Mouse (Mus musculus) hindbrain, postnatal 0 days (tissue): Measurements from ENCODE around the gene Uspl1. TPM values are rescaled to one million over a fixed set of nuclear protein-coding genes. Genes with fewer than 3 reads are reported as not detected.

Experiments
- ATAC-seq: fragments of 200-750 bp; cut with Nextera tagmentation; 2 replicates; pipeline ENCODE4 v1.8.0; 2017; ENCODE audit warnings: mild to moderate bottlenecking, moderate TSS enrichment, moderate library complexity
- DNase-seq: peaks from one replicate; pipeline ENCODE4 v3.0.0-alpha.2; 2015; ENCODE audit warnings: low spot score
- H3K27ac ChIP-seq: fragments of 300-500 bp; sonication (generic); 2 replicates; pipeline ENCODE4 v1.5.1; 2014; ENCODE audit warnings: mild to moderate bottlenecking
- H3K27me3 ChIP-seq: fragments of 300-500 bp; sonication (generic); 2 replicates; pipeline ENCODE4 v1.6.1; 2014; ENCODE audit warnings: low read length, mixed read lengths; ENCODE audit not compliant: insufficient read depth
- H3K36me3 ChIP-seq: fragments of 300-500 bp; sonication (generic); 2 replicates; pipeline ENCODE4 v1.6.1; 2014; ENCODE audit warnings: low read length, mixed read lengths; ENCODE audit not compliant: insufficient read depth
- H3K4me1 ChIP-seq: fragments of 300-500 bp; sonication (generic); 2 replicates; pipeline ENCODE4 v1.6.1; 2014; ENCODE audit warnings: antibody characterized with exemption, low read length, mixed read lengths; ENCODE audit not compliant: insufficient read depth
- H3K4me2 ChIP-seq: fragments of 300-500 bp; sonication (generic); 2 replicates; pipeline ENCODE4 v1.6.1; 2014; ENCODE audit warnings: low read depth, mild to moderate bottlenecking, low read length, moderate library complexity, mixed read lengths
- H3K4me3 ChIP-seq: fragments of 300-500 bp; sonication (generic); 2 replicates; pipeline ENCODE4 v1.5.1; 2014; ENCODE audit warnings: low read length
- H3K9ac ChIP-seq: fragments of 300-500 bp; sonication (generic); replicated peaks from 2 replicates; pipeline ENCODE4 v1.6.1; 2014; ENCODE audit warnings: mild to moderate bottlenecking, low read length, moderate library complexity, mixed read lengths
- H3K9me3 ChIP-seq: fragments of 300-500 bp; sonication (generic); 2 replicates; pipeline ENCODE4 v1.6.1; 2016; ENCODE audit warnings: low read length, mixed read lengths
- CTCF ChIP-seq: IDR thresholded peaks from 2 replicates; pipeline ENCODE4 v1.5.1; 2016; ENCODE audit warnings: antibody characterized with exemption, control low read depth, low read depth
- WGBS: fragments of 180-500 bp; shearing (Covaris S2); extraction: QIAGEN DNeasy Blood & Tissue Kit; methylation state at CpG from one replicate; pipeline ENCODE4 v1.1.7; 2014; 5-methylcytosine and 5-hydroxymethylcytosine counted together
- polyA plus RNA-seq: library from polyadenylated mRNA; unstranded; fragments of >200 nt; fragmentation: Nextera tagmentation; extraction: Ambion mirVana; gene quantifications from 2 replicates; pipeline ENCODE4 v1.2.1, GENCODE M21; 2015
- total RNA-seq: library from RNA; depleted of rRNA; stranded (reverse); fragments of >200 nt; gene quantifications from 2 replicates; pipeline ENCODE4 v1.2.3, GENCODE M21; 2014

Uspl1 gene
- total and polyA plus RNA-seq, 2 experiments from 2014 or later = 43.4 to 44.7 TPM

DNA sequence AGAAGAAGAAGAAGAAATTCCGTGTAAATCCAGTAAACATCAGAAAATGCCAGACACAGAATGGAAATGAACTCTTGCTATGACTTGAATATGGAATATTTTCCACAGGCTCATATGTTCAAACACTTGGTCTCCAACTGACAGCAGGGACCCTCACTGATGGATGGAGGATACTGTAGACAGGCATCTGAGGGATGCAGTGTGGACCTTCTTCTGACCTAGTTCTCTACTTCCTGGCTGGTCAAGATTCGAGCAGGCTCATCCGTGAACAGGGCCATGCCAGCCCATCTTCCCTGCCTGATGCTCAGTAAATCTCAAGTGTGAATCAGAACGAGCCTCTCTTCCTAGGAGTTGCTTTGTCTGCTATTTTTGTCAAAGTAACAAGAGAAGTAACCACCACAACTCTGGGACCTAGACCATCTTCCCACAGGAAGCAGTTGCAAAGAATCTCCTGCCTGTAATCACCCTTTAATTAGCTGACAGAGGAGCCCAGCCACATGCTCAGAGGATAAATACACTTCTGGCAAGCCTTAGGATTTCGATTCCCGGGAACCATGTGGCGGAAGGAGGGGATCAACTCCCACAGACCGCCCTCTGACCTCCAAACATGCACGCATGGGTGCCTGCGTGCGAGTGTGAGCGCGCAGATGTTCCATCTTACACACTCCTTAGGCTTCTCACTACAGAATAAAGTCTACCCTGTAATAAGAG lies 31.9 kb upstream of the Uspl1 start:
- Histone ChIP-seq H3K9ac (no peak overlapping the region), H3K27me3 (no peaks in the 10 kb centered on the region), H3K27ac (peak overlapping the region; percentile 48; the same call in 1 of the 2 replicates), H3K4me2 (no peak overlapping the region), H3K9me3 (no peaks in the 10 kb centered on the region), H3K4me3 (no peak overlapping the region), H3K4me1 (peaks cover 10% of the 10 kb centered on the region; the same call in 1 of the 2 replicates), H3K36me3 (no peaks in the 10 kb centered on the region)
- DNase-seq = peak; percentile 36
- 57% methylated on average over 13 of the region's 13 CpGs for whole genome bisulfite sequencing
- no peak for TF ChIP-seq CTCF
- no peak for ATAC-seq

DNA sequence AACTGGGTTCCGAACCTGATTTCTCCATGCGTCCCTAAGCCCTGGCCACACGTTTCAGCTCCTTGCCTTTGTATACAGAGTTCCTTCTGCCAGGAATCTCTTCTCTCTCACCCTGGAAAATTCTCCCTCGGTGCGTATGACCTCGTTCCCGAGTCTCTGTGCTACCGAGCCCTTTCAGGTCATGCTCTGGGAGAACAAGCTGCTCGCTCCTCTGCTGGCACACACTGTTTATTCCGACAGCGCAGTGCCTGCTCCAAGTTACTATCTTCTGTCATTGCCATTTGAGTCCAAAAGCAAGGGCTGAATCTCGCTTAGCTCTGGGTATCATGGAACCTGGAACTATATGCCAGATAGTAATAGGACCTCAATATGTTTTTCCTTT lies 31.4 kb upstream of the Uspl1 start:
- H3K4me2 ChIP-seq = no peak overlapping the region
- no peak overlapping the region for H3K4me3 ChIP-seq
- peaks cover 10% of the 10 kb centered on the region; the same call in 1 of the 2 replicates for H3K4me1 ChIP-seq
- WGBS = 57% methylated on average over 12 of the region's 12 CpGs
- no peaks in the 10 kb centered on the region for H3K36me3 ChIP-seq
- H3K27ac ChIP-seq = peak overlapping the region; percentile 48; the same call in 1 of the 2 replicates
- TF ChIP-seq CTCF = no peak
- no peaks in the 10 kb centered on the region for H3K9me3 ChIP-seq
- no peak overlapping the region for H3K9ac ChIP-seq
- no peak for ATAC-seq
- H3K27me3 ChIP-seq = no peaks in the 10 kb centered on the region
- peak; percentile 16 for DNase-seq

DNA sequence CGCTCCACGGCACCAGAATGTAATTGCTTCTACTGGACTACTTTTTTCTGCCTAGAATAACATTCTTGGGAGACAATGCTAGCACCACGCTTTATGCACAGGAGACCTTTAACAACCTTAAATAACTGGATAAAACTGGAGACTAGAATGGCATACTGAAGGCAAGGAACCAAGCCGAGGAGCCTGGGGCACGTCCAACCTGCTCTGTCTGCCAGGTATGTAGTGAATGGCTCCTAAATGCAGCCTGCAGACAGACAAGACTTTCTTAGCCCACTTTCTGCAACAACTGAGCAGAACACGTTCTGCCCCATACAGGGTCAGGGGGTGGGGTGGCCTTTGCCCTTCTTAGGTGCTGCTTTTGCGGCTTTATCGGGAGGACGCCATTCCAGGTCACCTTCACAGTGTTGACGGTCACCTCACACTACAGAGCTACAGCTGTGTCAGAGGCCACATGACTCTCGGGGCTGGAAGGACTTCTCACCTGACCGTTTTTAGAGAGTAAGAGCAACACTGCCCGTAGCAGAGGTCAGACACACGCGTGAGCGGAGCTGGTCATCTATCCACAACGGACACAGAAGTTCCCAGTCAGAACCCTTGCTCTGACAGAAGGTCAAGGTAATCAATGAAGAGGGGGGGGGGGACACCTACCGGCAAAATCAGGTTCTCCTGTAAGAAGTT lies 27.1 kb upstream of the Uspl1 start:
- Histone ChIP-seq H3K27me3 (no peaks in the 10 kb centered on the region), H3K9ac (no peak overlapping the region), H3K27ac (no peak overlapping the region), H3K4me3 (no peak overlapping the region), H3K9me3 (no peaks in the 10 kb centered on the region), H3K4me2 (no peak overlapping the region), H3K36me3 (no peaks in the 10 kb centered on the region), H3K4me1 (peaks cover 9% of the 10 kb centered on the region; the same call in 1 of the 2 replicates)
- no peak for DNase-seq
- ATAC-seq = no peak
- TF ChIP-seq CTCF = no peak
- 91% methylated on average over 18 of the region's 18 CpGs for WGBS

DNA sequence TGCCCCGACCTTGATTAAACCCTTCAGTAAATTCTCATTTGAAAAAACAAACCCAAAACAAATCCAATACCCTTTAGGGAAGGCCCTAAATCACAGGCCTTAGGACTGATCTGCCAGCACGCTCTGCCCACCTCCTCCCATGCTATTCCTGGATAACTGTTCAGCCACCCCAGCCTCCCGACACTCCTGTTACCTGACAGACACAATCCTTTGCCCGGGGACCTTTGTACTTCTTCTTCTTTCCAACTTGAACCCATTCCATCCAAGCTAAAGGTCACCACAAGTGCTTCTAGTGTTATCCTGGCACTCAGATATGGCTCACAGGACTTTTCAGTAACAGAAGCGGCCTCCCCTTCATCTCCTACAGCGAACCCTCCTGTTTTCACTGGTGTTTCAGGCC lies 25.1 kb upstream of the Uspl1 start:
- ATAC-seq (no peak), DNase-seq (no peak)
- no peak for TF ChIP-seq CTCF
- H3K36me3 ChIP-seq = no peaks in the 10 kb centered on the region
- H3K9ac ChIP-seq = no peak overlapping the region
- H3K4me3 ChIP-seq = no peak overlapping the region
- WGBS = 94% methylated on average over 6 of the region's 6 CpGs
- H3K27ac ChIP-seq = no peak overlapping the region
- no peak overlapping the region for H3K4me2 ChIP-seq
- no peaks in the 10 kb centered on the region for H3K27me3 ChIP-seq
- H3K4me1 ChIP-seq = no peaks in the 10 kb centered on the region
- H3K9me3 ChIP-seq = no peaks in the 10 kb centered on the region

DNA sequence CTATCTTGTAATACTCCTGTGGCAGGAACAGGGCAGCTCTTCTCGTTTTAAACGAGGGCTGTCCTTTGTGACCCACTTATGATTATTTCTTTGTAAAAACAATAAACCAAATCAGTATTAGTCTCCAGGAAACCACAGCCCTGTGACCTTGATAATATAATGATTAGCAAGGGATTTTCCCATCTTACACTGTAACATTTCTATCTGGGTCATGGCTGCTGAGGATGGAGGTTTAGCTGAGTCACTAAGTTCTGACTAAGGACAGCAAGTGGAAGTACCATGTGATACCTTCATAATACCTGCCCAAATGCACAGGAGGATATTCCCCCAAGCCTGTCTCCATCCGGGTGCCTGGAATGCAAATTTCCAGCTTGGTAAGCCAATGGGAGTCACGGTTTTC lies 23.7 kb upstream of the Uspl1 start:
- ATAC-seq (no peak), DNase-seq (no peak)
- H3K27ac ChIP-seq = no peak overlapping the region
- no peak overlapping the region for H3K4me3 ChIP-seq
- no peaks in the 10 kb centered on the region for H3K36me3 ChIP-seq
- H3K4me2 ChIP-seq = no peak overlapping the region
- no peaks in the 10 kb centered on the region for H3K9me3 ChIP-seq
- no peaks in the 10 kb centered on the region for H3K4me1 ChIP-seq
- H3K27me3 ChIP-seq = no peaks in the 10 kb centered on the region
- 75% methylated on average over 4 of the region's 4 CpGs for WGBS
- H3K9ac ChIP-seq = no peak overlapping the region
- no peak for TF ChIP-seq CTCF

DNA sequence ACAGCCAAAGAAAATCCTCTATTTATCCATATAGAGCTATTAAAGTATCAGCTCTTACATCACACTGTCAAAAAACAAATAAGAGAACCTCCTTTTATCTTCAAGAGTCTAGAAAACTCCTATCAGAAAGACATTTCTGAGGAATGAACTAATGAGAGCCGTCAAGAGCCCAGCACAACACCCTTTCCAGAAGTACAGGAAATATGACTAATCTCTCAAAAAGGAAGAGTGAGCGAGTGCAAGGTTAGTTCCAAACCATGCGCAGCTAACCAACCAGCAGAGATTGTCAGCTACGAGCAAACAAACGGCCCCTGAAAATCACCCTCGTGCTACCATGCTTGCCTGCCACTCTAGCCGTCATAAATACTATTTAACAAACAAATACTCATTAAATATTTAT lies 21.3 kb upstream of the Uspl1 start:
- Histone ChIP-seq H3K36me3 (no peaks in the 10 kb centered on the region), H3K27ac (no peak overlapping the region), H3K4me2 (no peak overlapping the region), H3K9me3 (no peaks in the 10 kb centered on the region), H3K9ac (no peak overlapping the region), H3K4me3 (no peak overlapping the region), H3K27me3 (no peaks in the 10 kb centered on the region), H3K4me1 (no peaks in the 10 kb centered on the region)
- no peak for TF ChIP-seq CTCF
- 84% methylated on average over 7 of the region's 7 CpGs for WGBS
- ATAC-seq = no peak
- DNase-seq = no peak

DNA sequence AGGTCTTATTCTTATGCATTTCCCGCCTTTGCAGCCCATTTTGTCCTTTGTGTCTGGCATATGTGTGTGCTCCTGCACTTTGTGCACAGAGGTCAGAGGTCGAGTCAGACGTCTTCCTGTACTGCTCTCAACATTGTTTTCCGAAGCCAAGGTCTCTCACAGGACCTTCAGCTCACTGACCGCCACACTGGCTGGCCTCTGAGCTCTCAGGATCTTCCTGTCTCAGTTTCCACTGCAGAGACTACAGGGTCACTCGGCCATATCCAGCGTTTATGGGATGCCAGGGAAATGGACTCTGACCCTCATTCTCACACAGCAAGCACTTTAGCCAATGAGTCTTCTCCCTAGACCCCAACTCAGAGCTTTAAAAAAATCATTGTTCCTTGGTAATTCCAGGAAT lies 19.3 kb upstream of the Uspl1 start:
- 49% methylated on average over 7 of the region's 7 CpGs for WGBS
- H3K4me3 ChIP-seq = no peak overlapping the region
- no peaks in the 10 kb centered on the region for H3K36me3 ChIP-seq
- H3K4me2 ChIP-seq = no peak overlapping the region
- no peak overlapping the region for H3K27ac ChIP-seq
- H3K9ac ChIP-seq = no peak overlapping the region
- no peak for TF ChIP-seq CTCF
- no peaks in the 10 kb centered on the region for H3K4me1 ChIP-seq
- ATAC-seq = no peak
- no peaks in the 10 kb centered on the region for H3K27me3 ChIP-seq
- H3K9me3 ChIP-seq = no peaks in the 10 kb centered on the region
- DNase-seq = no peak
